Mouse (Mus musculus): ENCODE measurements at regions not wholly inside any gene's neighbourhood (a gene's known extent, or its start where the extent isn't known, plus 50 kb on each side); places are given as distances from the start of the nearest gene placed in this dataset.

- intact Hi-C loops (cut with DNase I), result no loop called here
- no peak for DNase-seq
Observed at GRCm38 (mm10) chr4:34105251-34105650, 55.3 kb upstream of the Spaca1 start.

- intact Hi-C loops (cut with DNase I), result no loop called here
- DNase-seq, result no peak
Observed at GRCm38 (mm10) chr4:34114323-34114722, 64.3 kb upstream of the Spaca1 start.

GRCm38 (mm10) chr4:34117086-34117485 lies 67.1 kb upstream of the Spaca1 start:
- intact Hi-C loops (cut with DNase I), result no loop called here

GRCm38 (mm10) chr4:34122959-34123520 lies 73.0 kb upstream of the Spaca1 start:
- DNase-seq, result no peak
- intact Hi-C loops (cut with DNase I), result no loop called here

More at GRCm38 (mm10) chr4:34117086-34117485, 67.1 kb upstream of the Spaca1 start:
- DNase-seq, result no peak

GRCm38 (mm10) chr4:34128224-34128623 lies 78.2 kb upstream of the Spaca1 start:
- DNase-seq, result no peak
- intact Hi-C loops (cut with DNase I), result no loop called here

GRCm38 (mm10) chr4:34146133-34146867 lies 96.3 kb upstream of the Spaca1 start:
- intact Hi-C loops (cut with DNase I), result no loop called here
- DNase-seq, result no peak

- intact Hi-C loops (cut with DNase I), result no loop called here
- DNase-seq, result no peak
Observed at GRCm38 (mm10) chr4:34148956-34149739, 99.2 kb upstream of the Spaca1 start.

- intact Hi-C loops (cut with DNase I), result no loop called here
- DNase-seq, result no peak
Observed at GRCm38 (mm10) chr4:34151605-34152347, 101.8 kb upstream of the Spaca1 start.

- no peak for DNase-seq
- intact Hi-C loops (cut with DNase I), result no loop called here
Observed at GRCm38 (mm10) chr4:34155501-34155900, 105.5 kb upstream of the Spaca1 start.

- intact Hi-C loops (cut with DNase I), result no loop called here
- DNase-seq, result no peak
Observed at GRCm38 (mm10) chr4:34157818-34158511, 108.0 kb upstream of the Spaca1 start.

- intact Hi-C loops (cut with DNase I), result no loop called here
- DNase-seq, result no peak
Observed at GRCm38 (mm10) chr4:34171265-34171862, 121.4 kb upstream of the Spaca1 start.

GRCm38 (mm10) chr4:34172000-34172399 lies 122.0 kb upstream of the Spaca1 start:
- no peak for DNase-seq
- intact Hi-C loops (cut with DNase I), result no loop called here

GRCm38 (mm10) chr4:34177421-34177820 lies 127.4 kb upstream of the Spaca1 start:
- no peak for DNase-seq
- intact Hi-C loops (cut with DNase I), result no loop called here

- intact Hi-C loops (cut with DNase I), result no loop called here
- DNase-seq, result no peak
Observed at GRCm38 (mm10) chr4:34186522-34186921, 136.5 kb upstream of the Spaca1 start.

- DNase-seq, result no peak
- intact Hi-C loops (cut with DNase I), result no loop called here
Observed at GRCm38 (mm10) chr4:34203193-34203848, 153.3 kb upstream of the Spaca1 start.

GRCm38 (mm10) chr4:34209179-34209896 lies 159.3 kb upstream of the Spaca1 start:
- DNase-seq, result no peak

GRCm38 (mm10) chr4:34213731-34214130 lies 163.7 kb upstream of the Spaca1 start:
- intact Hi-C loops (cut with DNase I), result no loop called here
- no peak for DNase-seq

More at GRCm38 (mm10) chr4:34209179-34209896, 159.3 kb upstream of the Spaca1 start:
- intact Hi-C loops (cut with DNase I), result no loop called here

- intact Hi-C loops (cut with DNase I), result no loop called here
Observed at GRCm38 (mm10) chr4:34214346-34214745, 164.4 kb upstream of the Spaca1 start.

GRCm38 (mm10) chr4:34221915-34222314 lies 171.9 kb upstream of the Spaca1 start:
- no peak for DNase-seq
- intact Hi-C loops (cut with DNase I), result no loop called here

More at GRCm38 (mm10) chr4:34214346-34214745, 164.4 kb upstream of the Spaca1 start:
- no peak for DNase-seq
